Mouse (Mus musculus) gastrocnemius, postnatal 14 days (tissue): ENCODE data around the gene Rufy2. TPM values are rescaled to one million over a fixed set of nuclear protein-coding genes. Genes with fewer than 3 reads are reported as not detected.
"Not testable (repeated sequence)": the region's sequence is repeated elsewhere in the genome, so short reads cannot be mapped to it uniquely, and the experiment has no call there.

ENCODE experiments used
- DNase-seq: peaks from one replicate; pipeline ENCODE4 v3.0.0; 2021; ENCODE audit warnings: mixed read lengths
- intact Hi-C: fragments of 180-260 bp; cut with DNase I; formaldehyde crosslinking; loops from one replicate; pipeline ENCODE4 v1.15.1; 2025; ENCODE audit warnings: low total_unique reads
- total RNA-seq, 2 experiments: library from RNA; stranded (reverse); gene quantifications; 2 replicates each; pipeline ENCODE4 v1.2.3; 2021

Rufy2 gene
- total RNA-seq, 2 experiments from 2014 or later: 7.4 to 8.4 TPM

DNA sequence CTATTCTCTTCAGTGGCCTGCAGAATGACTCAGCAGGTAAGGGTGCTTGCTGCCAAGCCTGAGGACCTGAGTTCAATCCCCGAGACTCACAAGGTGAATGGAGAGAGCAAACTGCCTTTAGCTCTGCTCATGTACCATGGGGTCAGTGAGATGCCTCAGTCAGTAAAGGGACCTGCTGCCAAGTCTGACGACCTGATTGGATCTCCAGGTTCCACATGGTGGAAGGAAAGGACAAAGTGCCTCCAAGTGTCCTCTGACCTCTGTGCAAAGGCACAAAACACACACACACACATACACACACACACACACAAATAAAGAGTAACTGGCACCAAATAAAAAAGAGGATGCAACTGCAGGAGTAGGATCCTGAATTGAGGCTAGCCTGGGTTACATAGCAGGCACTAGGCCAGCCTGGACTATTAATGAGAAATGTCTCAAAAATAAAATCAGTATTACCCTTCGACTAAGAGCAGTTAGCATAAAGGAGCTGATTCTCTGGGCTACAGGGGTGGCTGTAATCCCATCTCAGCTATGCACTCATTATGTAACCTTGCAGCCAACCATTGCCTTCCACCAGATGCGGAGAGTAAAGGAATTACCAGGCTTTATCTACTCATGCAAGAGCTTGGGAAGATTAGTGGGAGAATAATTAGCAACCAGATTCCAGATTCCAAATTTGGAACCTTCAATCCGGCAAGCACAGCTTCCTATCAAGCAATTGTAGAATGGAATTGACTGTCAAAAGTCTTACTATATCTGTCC is 60.0 kb downstream of the Rufy2 start:
- intact Hi-C loops: no loop called here

GRCm38 (mm10) chr10:63043154-63043553 is 63.1 kb downstream of the Rufy2 start:
- intact Hi-C loops: no loop called here

More for the DNA sequence above, 60.0 kb downstream of the Rufy2 start:
- no peak for DNase-seq

GRCm38 (mm10) chr10:63047751-63048150 is 67.7 kb downstream of the Rufy2 start:
- intact Hi-C loops: no loop called here
- DNase-seq: no peak

More at GRCm38 (mm10) chr10:63043154-63043553, 63.1 kb downstream of the Rufy2 start:
- DNase-seq: no peak

GRCm38 (mm10) chr10:63049106-63049505 is 69.1 kb downstream of the Rufy2 start:
- intact Hi-C loops: no loop called here
- DNase-seq: no peak

DNA sequence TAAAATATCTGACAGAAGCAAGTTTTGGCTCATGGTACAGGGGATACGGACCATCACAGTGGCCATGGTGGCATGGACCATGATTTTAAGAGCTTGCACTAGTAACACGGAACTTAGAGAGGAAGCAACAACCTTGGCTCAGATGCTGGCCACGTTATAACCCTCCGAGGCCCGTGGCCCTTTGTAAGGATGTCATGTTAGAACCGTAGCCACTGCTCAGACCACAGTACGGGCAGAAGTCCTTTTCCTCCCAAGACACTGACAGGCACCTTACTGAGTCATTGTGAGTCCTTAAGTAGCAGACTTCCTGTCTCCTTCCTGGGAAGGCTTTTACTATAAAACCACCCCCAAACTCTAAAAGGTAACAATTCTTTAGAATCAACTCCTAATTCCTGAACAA is 71.2 kb downstream of the Rufy2 start:
- no peak for DNase-seq
- intact Hi-C loops: no loop called here

DNA sequence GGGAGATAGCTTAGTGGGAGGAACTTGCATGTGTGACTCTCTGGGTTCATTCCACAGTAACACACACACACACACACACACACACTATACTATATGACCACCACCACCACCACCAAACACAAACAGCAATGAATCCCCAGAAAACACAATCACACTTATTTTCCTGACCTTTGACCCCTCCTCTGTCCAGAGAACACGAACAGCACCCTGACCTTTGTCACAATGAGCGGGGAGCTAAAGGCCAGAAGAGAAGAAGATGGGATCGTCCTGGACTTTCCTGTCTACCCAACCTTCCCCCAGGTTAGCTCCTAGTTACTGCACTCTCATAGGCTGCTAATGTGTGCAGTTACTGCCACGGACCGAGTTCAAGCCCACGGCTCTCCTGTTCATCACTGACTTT is 72.0 kb downstream of the Rufy2 start:
- intact Hi-C loops: no loop called here
- no peak for DNase-seq

DNA sequence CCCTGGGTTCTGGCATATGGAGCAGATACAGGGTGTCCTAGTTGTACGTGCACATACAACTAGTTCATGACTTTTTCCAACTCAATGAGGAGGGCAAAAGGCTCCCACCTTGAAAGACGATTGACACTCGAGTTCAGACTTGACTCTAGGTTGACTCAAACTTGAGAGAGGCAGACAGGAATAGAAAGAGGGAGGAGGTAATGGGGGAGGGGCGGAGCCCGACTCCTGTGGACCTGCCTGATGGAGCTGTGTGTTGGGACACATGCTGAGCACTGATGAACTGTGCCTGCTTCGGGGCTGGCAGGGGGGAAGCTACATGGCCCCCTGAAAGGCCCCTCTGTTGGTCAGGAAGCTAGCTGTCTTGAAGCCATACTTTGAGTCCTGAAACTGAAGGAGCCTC is 73.0 kb downstream of the Rufy2 start:
- DNase-seq: no peak
- intact Hi-C loops: no loop called here

DNA sequence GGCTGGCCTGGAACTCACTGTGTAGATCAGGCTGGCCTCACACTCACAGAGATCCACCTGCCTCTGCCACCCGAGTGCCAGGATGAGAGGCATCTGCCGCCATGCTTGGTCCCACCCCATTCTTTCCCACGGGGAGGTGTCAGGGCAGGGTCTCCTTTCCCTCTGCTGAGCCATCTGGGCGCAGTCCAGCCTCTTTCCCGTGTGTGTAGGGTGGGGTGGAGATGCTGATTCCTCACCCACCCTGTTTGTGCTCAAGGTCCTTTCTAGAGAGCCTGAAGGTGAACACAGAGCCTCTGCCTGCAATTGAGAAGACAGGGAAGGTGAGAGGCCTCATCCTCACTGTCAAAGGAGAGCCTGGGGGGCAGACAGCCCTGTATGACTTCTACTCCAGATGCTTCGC is 74.0 kb downstream of the Rufy2 start:
- intact Hi-C loops, DNase-seq: not testable (repeated sequence)

- no peak for DNase-seq
- intact Hi-C loops: no loop called here
Measured at GRCm38 (mm10) chr10:63054586-63054985, 74.6 kb downstream of the Rufy2 start.

DNA sequence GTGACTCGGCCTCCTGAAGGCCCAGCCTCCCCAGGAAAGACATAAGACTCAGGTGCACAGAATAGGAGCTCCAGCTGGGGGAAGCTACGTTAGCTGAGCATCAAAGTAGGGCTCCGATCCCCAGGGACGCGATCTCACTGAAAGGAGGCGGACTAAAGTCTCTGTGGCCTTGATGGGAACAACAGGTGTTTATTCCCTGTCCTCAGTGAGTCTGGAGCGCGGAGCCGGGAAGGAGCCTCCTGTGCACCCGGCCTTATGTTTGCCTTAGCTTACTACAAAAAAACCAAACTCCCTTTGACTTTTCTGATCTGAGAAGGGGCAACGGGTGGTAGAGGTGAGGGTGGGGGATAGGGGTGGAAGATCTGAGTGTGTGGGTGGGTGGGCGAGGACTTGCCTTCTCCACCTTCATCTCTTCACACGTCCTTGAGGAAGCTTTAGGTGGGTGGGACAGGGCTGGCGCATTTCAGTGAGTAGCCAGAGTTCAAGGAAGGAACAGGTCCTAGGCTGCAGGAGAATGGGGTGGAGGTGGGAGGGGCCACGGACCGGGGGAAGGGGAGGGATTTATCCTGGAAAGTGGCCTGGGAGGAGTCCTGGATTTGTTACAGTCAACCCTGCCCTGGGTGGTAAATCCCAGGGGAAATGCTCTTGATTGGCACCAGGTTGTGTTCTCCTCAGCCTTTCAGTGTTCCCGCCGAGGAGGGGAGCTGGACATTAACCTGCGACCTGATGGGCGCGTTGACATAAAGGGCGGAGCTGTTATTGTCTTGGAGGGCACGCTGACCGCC is 77.1 kb downstream of the Rufy2 start:
- intact Hi-C loops: no loop called here
- DNase-seq: no peak

DNA sequence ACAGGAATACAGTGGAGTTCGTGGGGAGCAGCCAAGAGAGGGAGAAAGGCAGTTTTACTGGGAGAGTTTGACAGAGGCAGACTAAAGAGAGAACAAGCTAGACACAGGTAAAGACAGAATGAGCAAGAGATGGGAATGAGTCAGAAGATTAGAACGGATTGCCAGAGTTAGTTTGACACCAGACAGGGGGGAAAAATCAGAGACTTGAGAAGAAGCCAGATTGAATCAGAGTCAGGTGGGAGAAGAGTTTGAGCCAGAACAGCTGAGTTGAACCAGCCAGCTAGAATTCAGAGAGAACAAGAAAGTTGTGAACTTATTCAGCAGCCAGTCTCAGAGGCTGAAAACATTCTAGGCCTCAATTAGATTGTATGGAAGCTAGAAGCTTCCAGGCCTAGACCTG is 79.8 kb downstream of the Rufy2 start, which contains the start of gene Pbld1:
Gene Pbld1 (plus strand): TSS at position 301 of the 400 bp plus-strand sequence.
- intact Hi-C loops: loop anchor here (5.0 kb wide), 1 partner anchor 33 kb away; no protein-coding TSS in a partner anchor
- DNase-seq: no peak

- DNase-seq: no peak
- intact Hi-C loops: loop anchor here (5.0 kb wide), 1 partner anchor 33 kb away; no protein-coding TSS in a partner anchor
Measured at GRCm38 (mm10) chr10:63060406-63060805, 80.4 kb downstream of the Rufy2 start.

DNA sequence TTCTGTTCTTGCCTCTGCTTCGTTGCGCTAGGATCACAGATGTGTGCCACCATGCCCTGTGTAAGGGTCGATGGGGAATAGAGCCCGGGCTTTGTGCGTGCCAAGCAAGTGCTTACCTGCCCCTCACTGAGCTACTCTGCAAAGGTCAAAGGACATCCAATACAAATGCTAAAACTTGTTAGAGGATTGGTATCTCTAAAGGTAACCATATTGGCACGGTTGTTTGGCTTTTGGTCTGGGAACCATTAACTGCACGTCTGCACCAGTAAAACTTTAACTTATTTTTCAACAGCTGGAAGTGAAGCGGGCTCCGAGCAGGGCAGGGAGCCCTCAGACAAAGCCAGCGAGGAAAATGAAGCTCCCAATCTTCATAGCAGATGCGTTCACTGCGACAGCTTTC is 81.2 kb downstream of the Rufy2 start:
- DNase-seq: no peak
- intact Hi-C loops: loop anchor here (5.0 kb wide), 1 partner anchor 34 kb away; no protein-coding TSS in a partner anchor

DNA sequence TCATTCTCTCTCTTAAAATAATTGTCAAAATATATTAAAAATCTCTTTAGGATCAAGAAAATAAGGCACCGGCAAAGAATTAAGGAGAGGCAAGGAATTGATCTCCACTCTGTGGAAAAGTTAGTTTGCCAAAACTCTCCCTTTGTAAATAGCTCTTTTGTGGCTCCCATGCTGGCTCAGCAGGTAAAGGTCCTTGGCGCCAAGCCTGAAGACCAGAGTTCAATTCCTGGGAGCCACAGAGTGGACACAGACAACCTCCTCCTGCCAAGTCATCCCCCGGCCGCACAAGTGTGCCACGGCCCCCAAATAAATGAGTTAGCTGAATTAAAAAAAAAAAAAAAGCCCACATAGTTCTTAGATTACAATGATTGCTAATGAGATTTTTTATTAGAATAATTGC is 82.7 kb downstream of the Rufy2 start:
- no peak for DNase-seq
- intact Hi-C loops: loop anchor here (5.0 kb wide), 1 partner anchor 35 kb away; no protein-coding TSS in a partner anchor

GRCm38 (mm10) chr10:63063365-63063764 is 83.3 kb downstream of the Rufy2 start:
- no peak for DNase-seq
- intact Hi-C loops: loop anchor here (5.0 kb wide), 1 partner anchor 36 kb away; no protein-coding TSS in a partner anchor

GRCm38 (mm10) chr10:63064516-63064915 is 84.5 kb downstream of the Rufy2 start:
- no peak for DNase-seq
- intact Hi-C loops: loop anchor here (5.0 kb wide), 1 partner anchor 37 kb away; no protein-coding TSS in a partner anchor

DNA sequence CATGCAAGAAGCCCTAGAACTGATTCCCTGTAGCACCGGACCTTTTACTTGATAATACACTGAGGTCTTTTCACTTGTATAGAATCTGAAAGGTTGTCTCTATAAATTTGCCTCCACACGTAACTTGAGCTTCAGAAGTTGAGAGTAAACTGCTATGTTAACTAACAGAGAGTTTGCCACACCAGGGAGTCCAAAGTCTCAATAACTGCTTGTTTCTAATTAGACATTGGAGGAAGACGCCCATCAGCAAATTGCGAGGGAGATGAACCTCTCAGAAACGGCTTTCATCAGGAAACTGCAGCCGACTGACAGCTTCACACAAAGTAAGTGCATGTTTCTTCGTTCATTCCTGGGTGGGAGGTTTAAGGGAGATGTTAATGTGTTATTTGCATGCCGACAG is 85.5 kb downstream of the Rufy2 start:
- DNase-seq: no peak
- intact Hi-C loops: no loop called here

DNA sequence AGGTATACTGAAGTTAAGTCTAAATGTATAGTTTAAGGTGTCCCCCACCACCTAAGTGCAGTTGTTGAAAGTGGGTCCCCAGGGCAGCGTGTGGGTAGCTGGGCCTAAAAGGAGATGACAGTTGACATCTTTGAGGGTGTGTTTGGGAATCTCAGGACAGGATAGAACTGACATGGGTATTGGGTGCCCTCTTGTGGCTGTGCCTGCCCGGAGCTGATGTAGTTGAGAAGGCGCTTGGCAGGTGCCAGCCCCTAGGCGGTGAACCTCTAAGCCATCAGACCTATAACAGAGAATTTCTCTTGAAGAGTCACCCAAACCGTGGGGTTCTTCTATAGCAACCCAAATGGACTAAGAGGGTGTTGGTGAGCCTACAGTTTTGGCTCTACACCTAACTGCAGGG is 86.0 kb downstream of the Rufy2 start:
- intact Hi-C loops: no loop called here
- DNase-seq: peak; percentile 78
